Comparison of ENCODE assay signal across 16 mouse cellular contexts in genomic region chr4:57095569-57095968, GRCm38 (mm10). TPM values are rescaled to one million over a fixed set of nuclear protein-coding genes. Genes with fewer than 3 reads are reported as not detected.
DNase-seq lines count a peak whose midpoint lies in the region; ATAC-seq lines count a peak whose summit lies in the region.
"Had no signal": no experiment of that assay in that cellular context is flagged by ENCODE, and none has a peak within 500 bp of the region (broad histone marks: within the 10 kb centered on the region; RNA-seq: fewer than 3 reads in every experiment).

No protein-coding gene starts in this region.

- DNase-seq in cerebellum, adult 11 months: no peak
- DNase-seq in layer of hippocampus, adult 11-12 months (ENCODE audit: low spot score): peak; percentile 21
- no peak for DNase-seq in layer of hippocampus, adult 9-10 months (ENCODE audit: low spot score)
- peak; percentile 78 to 83 for DNase-seq in cerebellum, postnatal 14 days
- DNase-seq in adipocyte (ENCODE audit: low spot score): no peak
- DNase-seq: adrenal gland, postnatal 10 days; heart, postnatal 14 days; kidney, postnatal 36 days; lung, adult 18-20 months had no signal

- no peaks in the 10 kb centered on the region; the same call in 1 of the 2 replicates for H3K36me3 ChIP-seq in midbrain, embryonic 16.5 days (ENCODE audit: control insufficient read depth, insufficient read depth, low read length)
- H3K36me3 ChIP-seq in liver, embryonic 12.5 days: no peaks in the 10 kb centered on the region
- H3K36me3 ChIP-seq: embryonic facial prominence, embryonic 13.5 days; limb, embryonic 12.5 days had no signal

- H3K4me1 ChIP-seq in midbrain, embryonic 16.5 days (ENCODE audit: control insufficient read depth, insufficient read depth, low read length): peaks cover 19% of the 10 kb centered on the region
- H3K4me1 ChIP-seq in liver, embryonic 12.5 days: no peaks in the 10 kb centered on the region

- ATAC-seq in cerebellum, adult (ENCODE audit: insufficient number of reproducible peaks, low FRiP score, low TSS enrichment): peak; percentile 45
- 0 out of 2 replicates have a peak, but pooled peaks have one; percentile 15 for ATAC-seq in midbrain, embryonic 16.5 days
- ATAC-seq in liver, embryonic 12.5 days: no peak
- ATAC-seq: intestine, embryonic 16.5 days had no signal

- no peaks in the 10 kb centered on the region for H3K9me3 ChIP-seq in midbrain, embryonic 16.5 days (replicated peaks; ENCODE audit: control insufficient read depth, low read length, poor library complexity, severe bottlenecking)
- no peaks in the 10 kb centered on the region for H3K9me3 ChIP-seq in liver, embryonic 12.5 days (replicated peaks)
- H3K9me3 ChIP-seq: embryonic facial prominence, embryonic 13.5 days; limb, embryonic 12.5 days had no signal

- H3K4me3 ChIP-seq in midbrain, embryonic 16.5 days (ENCODE audit: low read depth, low read length): no peak overlapping the region
- H3K4me3 ChIP-seq in liver, embryonic 12.5 days: no peak overlapping the region
- H3K4me3 ChIP-seq: embryonic facial prominence, embryonic 13.5 days; limb, embryonic 12.5 days had no signal

- no peak overlapping the region; the same call in 1 of the 2 replicates for H3K27ac ChIP-seq in midbrain, embryonic 16.5 days (ENCODE audit: low read length)
- H3K27ac ChIP-seq in liver, embryonic 12.5 days: no peak overlapping the region
- H3K27ac ChIP-seq: embryonic facial prominence, embryonic 13.5 days; limb, embryonic 12.5 days; macrophage had no signal

- no peaks in the 10 kb centered on the region for H3K27me3 ChIP-seq in midbrain, embryonic 16.5 days (ENCODE audit: control insufficient read depth, insufficient read depth, low read depth, low read length)
- no peaks in the 10 kb centered on the region for H3K27me3 ChIP-seq in liver, embryonic 12.5 days (replicated peaks)
- H3K27me3 ChIP-seq: embryonic facial prominence, embryonic 13.5 days; limb, embryonic 12.5 days had no signal

- no peak overlapping the region for H3K4me2 ChIP-seq in midbrain, embryonic 16.5 days (ENCODE audit: low read length)
- H3K4me2 ChIP-seq in liver, embryonic 12.5 days: no peak overlapping the region
- H3K4me2 ChIP-seq: embryonic facial prominence, embryonic 13.5 days; limb, embryonic 12.5 days had no signal

- no peak overlapping the region for H3K9ac ChIP-seq in midbrain, embryonic 16.5 days (ENCODE audit: low read depth, low read length)
- no peak overlapping the region for H3K9ac ChIP-seq in liver, embryonic 12.5 days
- H3K9ac ChIP-seq: embryonic facial prominence, embryonic 13.5 days; limb, embryonic 12.5 days had no signal

RNA-seq across cellular contexts. Expression of gene Epb41l4b, which starts 47.7 kb away (rescaled TPM):
- 3.1 and 4.3 TPM in 2 replicates for polyA plus RNA-seq in midbrain, embryonic 16.5 days (2015; fragmentation: Nextera tagmentation; extraction: Ambion mirVana)
- polyA plus RNA-seq in liver, embryonic 12.5 days (2016; fragmentation: Nextera tagmentation; extraction: Ambion mirVana): 1.4 and 1.6 TPM in 2 replicates
- polyA plus RNA-seq: macrophage had no signal

Comparison
In these comparisons a context has a peak if more than half of its experiments do, and no peak if none do; other contexts are left out.
1. DNase-seq: peak in layer of hippocampus, adult 11-12 months (single experiment) and cerebellum, postnatal 14 days (2 of 2); none in cerebellum, adult 11 months (single experiment), layer of hippocampus, adult 9-10 months (single experiment) and adipocyte (single experiment).